Mouse (Mus musculus) duodenum, adult 2 months (tissue): Measurements from ENCODE around the gene Nhsl2. TPM values are rescaled to one million over a fixed set of nuclear protein-coding genes. Genes with fewer than 3 reads are reported as not detected.

Experiments used
- polyA plus RNA-seq: library from polyadenylated mRNA; depleted of rRNA; stranded (reverse); fragments of >200 nt; gene quantifications from 2 replicates; pipeline ENCODE4 v1.2.3, GENCODE M21; 2012; ENCODE audit warnings: low replicate concordance; rRNA removed

The Nhsl2 gene
- polyA plus RNA-seq, result 0.13 and 0.27 TPM in 2 replicates

GRCm38 (mm10) chrX:101849281-101849821 lies at the start of gene Nhsl2:
Gene Nhsl2, plus strand, starts transcription at chrX:101849385.

DNA sequence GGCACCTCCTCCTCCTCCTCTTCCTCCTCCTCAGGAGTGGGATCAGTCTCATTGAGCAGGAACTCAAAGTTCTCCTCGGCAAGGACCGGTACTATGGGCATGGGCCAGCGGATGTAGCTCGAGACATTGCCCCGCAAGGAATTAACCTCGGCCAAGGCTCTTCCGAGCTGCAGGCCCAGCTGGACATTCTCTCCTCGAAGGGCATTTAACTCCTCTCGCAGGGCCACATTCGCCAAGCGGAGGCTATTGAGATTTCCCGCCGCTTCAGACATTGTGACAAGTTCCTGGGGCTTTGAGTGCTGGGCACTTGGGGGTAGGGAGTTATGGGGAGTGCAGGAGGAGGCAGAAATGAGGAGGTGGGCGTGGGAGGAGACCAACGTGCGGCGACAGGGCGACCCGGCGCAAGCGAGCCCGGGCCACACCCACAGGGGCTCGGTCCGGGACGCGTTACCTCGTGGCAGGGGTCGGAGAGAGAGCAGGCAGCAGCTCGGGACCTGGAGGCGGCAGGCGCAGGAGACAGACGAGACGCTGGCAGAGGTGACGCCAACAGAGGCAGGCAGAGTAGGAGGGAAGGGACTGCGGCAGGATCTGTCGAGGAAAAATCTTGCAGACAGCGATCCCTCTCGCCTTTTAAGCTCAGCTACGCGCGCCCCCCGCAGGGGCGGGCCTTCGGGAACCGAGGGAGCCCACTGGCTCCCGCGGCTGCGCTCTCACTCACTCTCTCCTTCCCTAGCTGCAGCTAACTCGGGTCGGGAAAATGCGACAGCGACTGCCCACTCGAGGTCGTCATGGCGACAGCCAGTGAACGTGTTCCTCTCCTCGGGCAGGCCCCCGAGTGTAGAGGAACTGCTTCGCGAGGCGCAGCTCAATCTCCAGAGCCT lies 221.6 kb downstream of the Nhsl2 start, which contains the start of gene Rtl5:
Gene Rtl5, minus strand, starts transcription at position 714 of the 881 bp plus-strand sequence.

DNA sequence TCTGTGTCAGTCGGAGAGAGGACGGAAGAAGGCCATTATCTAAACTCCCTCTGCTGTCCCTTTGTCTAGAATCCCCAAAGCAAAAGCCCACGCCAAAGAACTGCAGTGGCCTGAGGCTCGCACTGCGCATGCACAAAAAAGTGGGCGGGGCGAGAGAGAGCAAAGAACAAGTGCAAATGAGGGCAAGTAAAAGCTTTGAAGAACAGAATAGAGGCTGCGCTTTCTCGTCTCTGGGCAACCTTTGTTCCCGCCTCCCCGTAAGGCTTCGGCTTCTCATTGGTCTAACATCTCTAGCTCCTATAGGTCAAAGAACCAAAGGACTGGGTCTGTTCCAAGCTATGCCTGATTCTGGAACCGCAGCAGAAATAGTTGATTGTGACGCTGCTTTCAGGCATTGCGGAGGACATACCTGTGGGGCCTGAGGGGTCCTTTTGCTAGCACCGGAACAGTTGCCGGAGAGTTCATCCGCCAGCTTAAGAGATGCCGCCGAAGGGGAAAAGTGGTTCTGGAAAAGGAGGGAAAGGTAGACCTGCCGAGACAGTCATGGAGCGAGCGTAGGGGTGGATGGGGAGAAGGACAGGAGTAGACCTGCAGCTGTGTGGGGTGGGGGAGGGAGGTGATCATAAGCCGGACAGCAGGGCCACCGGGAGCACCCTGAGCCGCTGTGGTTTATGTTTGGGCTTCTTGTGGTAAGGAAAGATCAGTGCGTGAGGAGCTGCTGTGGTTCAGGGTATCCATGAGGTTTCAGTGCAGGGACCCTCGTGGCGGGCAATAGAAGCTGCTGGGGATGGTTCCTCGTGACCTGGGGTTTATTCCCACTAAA lies 270.1 kb downstream of the Nhsl2 start, which contains the start of gene Pin4:
Gene Pin4, plus strand, starts transcription at position 406 of the 823 bp plus-strand sequence.

Other genes with a start within 250 kb of the Nhsl2 start
- 8.3 and 14.9 TPM in 2 replicates for gene Ogt, start 209.3 kb upstream of the Nhsl2 start, polyA plus RNA-seq
- gene Cxcr3, start 115.1 kb upstream of the Nhsl2 start, polyA plus RNA-seq, result 2.9 and 4.9 TPM in 2 replicates
- gene Gm4779, start 55.0 kb upstream of the Nhsl2 start, polyA plus RNA-seq, result not detected in 2 replicates
- gene 8030474K03Rik, start 54.7 kb upstream of the Nhsl2 start, polyA plus RNA-seq, result not detected in 2 replicates
- 0.74 and 2.7 TPM in 2 replicates for gene Rtl5, start 221.9 kb downstream of the Nhsl2 start, polyA plus RNA-seq